Mouse (Mus musculus) limb, embryonic 13.5 days (tissue): ENCODE measurements around the gene Polrmt. TPM values are rescaled to one million over a fixed set of nuclear protein-coding genes. Genes with fewer than 3 reads are reported as not detected.
"Not testable (repeated sequence)": the region's sequence is repeated elsewhere in the genome, so short reads cannot be mapped to it uniquely, and the experiment has no call there.

Source experiments
- ATAC-seq: fragments of 200-750 bp; cut with Nextera tagmentation; 2 replicates; pipeline ENCODE4 v1.8.0; 2017; ENCODE audit warnings: low read depth, moderate number of reproducible peaks, moderate TSS enrichment; ENCODE audit not compliant: low FRiP score
- H3K27ac ChIP-seq: fragments of 300-500 bp; sonication (generic); 2 replicates; pipeline ENCODE4 v1.5.1; 2015; ENCODE audit warnings: inconsistent platforms, mild to moderate bottlenecking, moderate library complexity
- H3K27me3 ChIP-seq: fragments of 300-500 bp; sonication (generic); 2 replicates; pipeline ENCODE4 v1.6.1; 2015; ENCODE audit warnings: mild to moderate bottlenecking, inconsistent platforms
- H3K36me3 ChIP-seq: fragments of 300-500 bp; sonication (generic); 2 replicates; pipeline ENCODE4 v1.6.1; 2015; ENCODE audit warnings: inconsistent platforms, mild to moderate bottlenecking, moderate library complexity
- H3K4me1 ChIP-seq: fragments of 300-500 bp; sonication (generic); 2 replicates; pipeline ENCODE4 v1.6.1; 2015; ENCODE audit warnings: inconsistent platforms
- H3K4me2 ChIP-seq: fragments of 300-500 bp; sonication (generic); replicated peaks from 2 replicates; pipeline ENCODE4 v1.6.1; 2015; ENCODE audit warnings: inconsistent platforms, mild to moderate bottlenecking, moderate library complexity
- H3K4me3 ChIP-seq: fragments of 300-500 bp; sonication (generic); 2 replicates; pipeline ENCODE4 v1.5.1; 2015; ENCODE audit warnings: moderate library complexity, mild to moderate bottlenecking, inconsistent platforms
- H3K9ac ChIP-seq: fragments of 300-500 bp; sonication (generic); 2 replicates; pipeline ENCODE4 v1.6.1; 2015; ENCODE audit warnings: mild to moderate bottlenecking, inconsistent platforms
- H3K9me3 ChIP-seq: fragments of 300-500 bp; sonication (generic); 2 replicates; pipeline ENCODE4 v1.6.1; 2016; ENCODE audit warnings: inconsistent platforms
- WGBS: fragments of 180-500 bp; shearing (Covaris S2); methylation state at CpG from one replicate; pipeline ENCODE4 v1.1.7; 2015; 5-methylcytosine and 5-hydroxymethylcytosine counted together
- polyA plus RNA-seq: library from polyadenylated mRNA; unstranded; fragments of >200 nt; fragmentation: Nextera tagmentation; extraction: Ambion mirVana; gene quantifications from 2 replicates; pipeline ENCODE4 v1.2.1, GENCODE M21; 2015

The Polrmt gene
- polyA plus RNA-seq, 1 experiment from 2014 or later, result 49.4 TPM

DNA sequence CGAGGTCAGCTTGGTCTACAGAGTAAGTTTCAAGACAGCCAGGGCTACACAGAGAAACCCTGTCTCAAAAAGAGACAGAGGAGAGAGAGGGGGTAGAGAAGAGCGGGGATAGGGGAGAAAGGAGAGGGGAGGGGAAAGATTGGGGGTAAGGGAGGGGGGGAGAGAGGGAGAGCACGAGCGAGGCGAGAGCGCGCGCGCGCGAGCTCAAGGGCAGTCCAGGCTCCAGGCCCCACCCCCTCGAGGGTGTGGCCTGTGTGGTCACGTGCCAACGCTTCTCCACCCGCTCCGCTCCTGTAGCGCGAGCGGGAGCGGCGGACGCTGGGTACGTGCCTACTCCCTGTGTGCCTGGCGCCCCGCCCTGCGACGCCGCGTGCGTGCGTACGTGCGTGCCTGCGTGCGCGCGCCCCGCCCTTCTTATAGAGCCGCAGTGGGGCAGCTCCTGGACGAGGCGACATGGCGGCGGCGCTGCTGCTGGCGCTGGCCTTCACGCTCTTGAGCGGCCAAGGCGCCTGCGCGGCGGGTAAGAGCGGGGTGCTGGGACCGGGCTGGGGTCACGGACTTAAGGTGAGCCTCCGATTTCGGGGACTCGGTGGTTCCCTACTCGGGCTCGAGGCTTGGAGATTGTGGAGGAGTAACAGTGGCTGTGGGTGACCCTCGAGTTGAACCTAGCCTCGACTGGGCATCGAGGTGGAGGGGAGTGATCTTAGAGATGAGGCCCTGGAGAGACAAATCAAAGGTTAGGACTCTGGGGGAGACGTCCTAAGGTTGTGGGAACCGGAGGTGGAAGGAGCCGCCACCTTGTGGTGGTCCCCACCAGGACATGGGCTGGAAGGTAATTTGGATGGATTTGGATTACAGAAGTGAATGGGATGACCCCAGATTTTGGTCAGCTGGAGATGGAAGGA lies 42.1 kb downstream of the Polrmt start, which contains the start of gene Bsg:
Gene Bsg, plus strand, starts transcription at position 427 of the 905 bp plus-strand sequence.
- Histone ChIP-seq H3K4me2 (peak within 1 kb of the TSS; percentile 98), H3K36me3 (peaks cover 31% of the 10 kb centered on the region), H3K4me3 (peak within 1 kb of the TSS; percentile 78), H3K27ac (peak within 1 kb of the TSS; percentile 79), H3K9me3 (no peaks in the 10 kb centered on the region), H3K9ac (peak within 1 kb of the TSS; percentile 90), H3K27me3 (no peaks in the 10 kb centered on the region), H3K4me1 (peaks cover 43% of the 10 kb centered on the region)
- under 1% methylated on average over 62 of the region's 65 CpGs for WGBS
- peak; percentile 95 for ATAC-seq

DNA sequence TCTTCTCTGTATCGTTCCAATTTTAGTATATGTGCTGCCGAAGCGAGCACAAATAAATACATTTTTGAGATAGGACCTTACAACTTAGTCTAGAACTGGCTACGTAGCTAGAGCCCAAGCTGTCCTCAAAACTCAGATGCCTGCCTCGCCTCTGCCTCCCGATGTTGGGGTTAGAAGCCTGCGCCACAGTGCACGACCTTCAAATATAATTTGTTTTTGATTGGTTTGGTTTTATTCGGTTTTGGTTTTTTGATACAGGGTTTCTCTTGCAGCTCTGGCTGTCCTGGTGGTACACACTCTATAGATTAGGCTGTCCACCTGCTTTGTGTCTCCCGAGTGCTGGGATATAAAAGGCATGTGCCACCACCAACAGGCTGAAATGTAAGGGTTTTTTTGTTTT lies 42.8 kb downstream of the Polrmt start:
- ATAC-seq, result no peak
- Histone ChIP-seq H3K9ac (peak overlapping the region; percentile 27; the same call in 1 of the 2 replicates), H3K4me1 (peaks cover 43% of the 10 kb centered on the region), H3K4me2 (peak overlapping the region; percentile 98), H3K4me3 (peak overlapping the region; percentile 78), H3K36me3 (peaks cover 23% of the 10 kb centered on the region), H3K9me3 (no peaks in the 10 kb centered on the region), H3K27me3 (no peaks in the 10 kb centered on the region), H3K27ac (no peak overlapping the region)
- 83% methylated on average over 10 of the region's 10 CpGs for WGBS

DNA sequence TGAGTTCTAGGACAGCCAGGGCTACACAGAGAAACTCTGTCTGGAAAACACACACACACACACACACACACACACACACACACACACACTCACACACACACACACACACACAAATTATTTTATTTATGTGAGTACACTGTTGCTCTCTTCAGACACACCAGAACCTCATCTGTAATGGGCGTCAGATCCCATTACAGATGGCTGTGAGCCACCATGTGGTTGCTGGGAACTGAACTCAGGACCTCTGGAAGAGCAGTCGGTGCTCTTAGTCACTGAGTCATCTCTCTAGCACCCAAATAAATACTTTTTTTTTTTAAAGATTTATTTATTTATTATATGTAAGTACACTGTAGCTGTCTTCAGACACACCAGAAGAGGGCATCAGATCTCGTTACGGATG lies 43.4 kb downstream of the Polrmt start:
- not testable (repeated sequence) for H3K27me3 ChIP-seq, ATAC-seq, H3K4me2 ChIP-seq, H3K27ac ChIP-seq, H3K9ac ChIP-seq, H3K4me3 ChIP-seq, H3K9me3 ChIP-seq
- H3K4me1 ChIP-seq, result peaks cover 44% of the 10 kb centered on the region
- peaks cover 21% of the 10 kb centered on the region for H3K36me3 ChIP-seq
- 80% methylated on average over 4 of the region's 4 CpGs for WGBS

DNA sequence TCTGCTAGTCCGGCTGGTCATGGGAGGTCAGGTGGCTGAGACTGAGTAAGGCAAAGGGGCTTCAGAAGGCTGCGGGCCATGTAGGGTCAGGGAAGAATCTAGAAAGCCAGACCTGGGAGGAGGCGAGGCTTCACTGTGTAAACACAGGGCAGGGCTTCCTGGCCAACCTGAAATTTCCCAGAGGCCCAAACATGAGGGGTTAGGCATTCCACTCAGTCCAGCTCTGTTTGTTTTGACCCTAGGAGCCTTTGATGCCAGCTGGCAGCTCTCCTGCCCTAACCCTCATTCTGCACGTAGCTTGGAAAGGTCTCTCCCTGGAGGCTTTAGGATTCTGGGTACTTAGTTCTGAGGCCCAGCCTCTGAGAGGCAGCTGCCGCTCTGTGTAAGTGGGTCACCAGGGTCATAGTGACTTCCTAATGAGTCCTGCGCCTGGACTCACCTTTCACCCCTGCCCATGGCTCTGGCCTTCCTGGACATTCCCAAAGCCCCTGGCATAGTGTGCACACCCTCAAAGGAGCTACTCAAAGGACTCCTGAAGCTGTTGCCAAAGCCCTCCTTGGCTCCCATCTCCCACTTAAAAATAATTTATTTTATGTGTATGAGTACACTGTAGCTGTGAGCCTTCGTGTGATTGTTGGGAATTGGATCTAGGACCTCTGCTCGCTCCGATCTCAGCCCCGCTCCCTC lies 44.8 kb downstream of the Polrmt start:
- H3K36me3 ChIP-seq, result peaks cover 7% of the 10 kb centered on the region
- H3K27me3 ChIP-seq, result no peaks in the 10 kb centered on the region
- H3K4me2 ChIP-seq, result no peak overlapping the region
- no peak overlapping the region for H3K4me3 ChIP-seq
- 50% methylated on average over 10 of the region's 10 CpGs for WGBS
- H3K9me3 ChIP-seq, result no peaks in the 10 kb centered on the region
- ATAC-seq, result no peak
- 0 out of 2 replicates have a peak overlapping the region, but pooled peaks have one; percentile 25 for H3K9ac ChIP-seq
- peaks cover 43% of the 10 kb centered on the region for H3K4me1 ChIP-seq
- peak overlapping the region; percentile 33; the same call in 1 of the 2 replicates for H3K27ac ChIP-seq

DNA sequence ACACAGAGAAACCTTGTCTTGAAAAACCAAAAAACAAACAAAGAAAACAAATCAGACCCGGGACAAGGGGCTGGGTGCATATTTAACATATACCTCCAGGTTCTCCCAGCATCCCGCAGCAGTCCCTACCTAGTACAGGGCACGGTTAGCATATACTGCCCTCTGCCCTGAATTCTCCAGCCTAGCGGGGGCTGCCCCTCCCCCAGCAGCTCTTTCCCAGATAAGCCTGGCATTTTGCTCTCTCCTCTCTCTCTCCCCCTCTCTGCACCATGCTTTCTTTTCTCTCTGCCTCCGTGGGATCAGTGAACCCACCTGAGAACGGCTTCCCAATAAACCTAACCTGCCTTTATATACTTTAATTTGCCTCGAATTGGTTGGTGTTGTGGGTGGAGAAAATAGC lies 45.7 kb downstream of the Polrmt start:
- Histone ChIP-seq H3K27ac (peak overlapping the region; percentile 28; the same call in 1 of the 2 replicates), H3K9me3 (no peaks in the 10 kb centered on the region)
- 38% methylated on average over 7 of the region's 7 CpGs for whole genome bisulfite sequencing

DNA sequence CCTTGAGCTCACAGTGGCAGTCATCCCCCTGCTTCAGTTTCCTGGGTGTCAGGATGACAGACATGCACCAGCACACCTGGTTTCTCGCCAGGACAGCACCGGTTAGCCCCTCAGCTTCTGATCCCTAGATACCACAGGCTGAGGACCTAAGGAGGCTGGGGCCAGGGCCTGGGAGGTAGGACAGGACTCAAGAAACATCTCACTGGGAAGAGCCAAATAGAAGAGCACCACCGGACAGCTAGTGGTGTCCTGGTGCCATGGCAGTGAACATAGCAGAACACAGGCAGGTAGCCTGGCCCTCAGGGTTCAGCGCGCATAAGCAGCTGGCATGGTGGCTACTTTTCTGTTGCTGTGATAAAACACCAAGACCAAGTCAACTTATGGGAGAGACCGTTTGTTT lies 47.9 kb downstream of the Polrmt start:
- no peaks in the 10 kb centered on the region for H3K36me3 ChIP-seq
- H3K4me2 ChIP-seq, result no peak overlapping the region
- peaks cover 51% of the 10 kb centered on the region for H3K4me1 ChIP-seq
- no peak overlapping the region for H3K27ac ChIP-seq
- 88% methylated on average over 6 of the region's 6 CpGs for WGBS
- no peaks in the 10 kb centered on the region for H3K9me3 ChIP-seq
- no peak for ATAC-seq
- H3K4me3 ChIP-seq, result no peak overlapping the region
- H3K9ac ChIP-seq, result no peak overlapping the region
- no peaks in the 10 kb centered on the region for H3K27me3 ChIP-seq

More for the DNA sequence above, 45.7 kb downstream of the Polrmt start:
- Histone ChIP-seq H3K36me3 (no peaks in the 10 kb centered on the region), H3K4me3 (no peak overlapping the region), H3K4me2 (no peak overlapping the region), H3K4me1 (peaks cover 43% of the 10 kb centered on the region), H3K9ac (peak overlapping the region; percentile 25; the same call in 1 of the 2 replicates), H3K27me3 (no peaks in the 10 kb centered on the region)
- no peak for ATAC-seq

DNA sequence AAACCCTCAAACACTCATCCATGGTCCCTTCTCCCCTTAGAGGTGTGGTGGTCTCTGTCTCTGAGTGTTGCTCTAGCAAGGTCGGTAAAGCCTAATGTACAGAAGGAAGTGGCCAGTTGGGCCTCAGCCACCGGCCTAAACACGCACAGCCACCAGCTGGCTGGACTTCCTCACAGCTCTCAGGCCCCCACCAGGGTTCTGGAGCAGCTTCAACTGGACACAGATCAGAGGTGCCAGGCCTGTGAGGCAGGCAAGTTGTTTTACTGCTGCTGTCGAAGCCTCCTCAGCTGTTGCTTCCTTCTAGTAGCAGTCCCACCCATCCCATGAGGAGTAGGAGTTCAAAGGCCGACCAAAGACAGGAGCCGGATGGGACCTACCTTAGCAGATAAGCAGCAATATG lies 48.5 kb downstream of the Polrmt start:
- Histone ChIP-seq H3K9ac (no peak overlapping the region), H3K27me3 (no peaks in the 10 kb centered on the region), H3K27ac (no peak overlapping the region), H3K9me3 (no peaks in the 10 kb centered on the region), H3K4me3 (no peak overlapping the region), H3K4me1 (peaks cover 51% of the 10 kb centered on the region), H3K36me3 (no peaks in the 10 kb centered on the region), H3K4me2 (no peak overlapping the region)
- no peak for ATAC-seq
- 71% methylated on average over 6 of the region's 6 CpGs for WGBS

DNA sequence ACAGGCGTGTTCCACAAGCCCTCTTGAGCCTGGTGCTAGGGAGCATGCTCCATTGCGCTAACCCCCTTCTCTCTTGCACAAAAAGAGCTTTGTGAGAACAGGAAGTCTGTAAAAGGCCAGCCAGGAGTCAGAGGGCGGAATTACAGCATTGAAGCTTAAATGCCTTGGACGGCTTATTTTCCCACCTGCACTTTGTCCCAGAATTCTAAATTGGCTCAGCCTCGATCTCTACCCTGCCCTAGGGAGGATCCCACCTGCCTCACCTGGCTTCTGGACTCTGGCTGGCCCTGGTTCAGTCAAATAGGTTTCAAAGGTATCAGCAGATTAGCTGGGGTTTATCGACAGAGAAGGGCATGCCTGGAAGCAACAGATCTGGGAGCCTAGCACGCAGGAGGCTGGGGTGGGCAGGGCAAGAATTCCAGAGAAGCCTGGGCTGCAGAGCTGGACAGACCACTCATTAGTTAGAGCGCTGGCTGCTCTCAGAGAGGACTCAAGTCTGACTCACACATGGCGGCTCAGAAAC lies 50.2 kb downstream of the Polrmt start:
- ATAC-seq, result peak; percentile 66
- 35% methylated on average over 9 of the region's 9 CpGs for WGBS
- Histone ChIP-seq H3K27ac (peak overlapping the region; percentile 81), H3K36me3 (no peaks in the 10 kb centered on the region), H3K9me3 (no peaks in the 10 kb centered on the region), H3K4me2 (peak overlapping the region; percentile 39), H3K4me3 (0 out of 2 replicates have a peak overlapping the region, but pooled peaks have one; percentile 8), H3K4me1 (peaks cover 44% of the 10 kb centered on the region), H3K27me3 (no peaks in the 10 kb centered on the region), H3K9ac (peak overlapping the region; percentile 52)

DNA sequence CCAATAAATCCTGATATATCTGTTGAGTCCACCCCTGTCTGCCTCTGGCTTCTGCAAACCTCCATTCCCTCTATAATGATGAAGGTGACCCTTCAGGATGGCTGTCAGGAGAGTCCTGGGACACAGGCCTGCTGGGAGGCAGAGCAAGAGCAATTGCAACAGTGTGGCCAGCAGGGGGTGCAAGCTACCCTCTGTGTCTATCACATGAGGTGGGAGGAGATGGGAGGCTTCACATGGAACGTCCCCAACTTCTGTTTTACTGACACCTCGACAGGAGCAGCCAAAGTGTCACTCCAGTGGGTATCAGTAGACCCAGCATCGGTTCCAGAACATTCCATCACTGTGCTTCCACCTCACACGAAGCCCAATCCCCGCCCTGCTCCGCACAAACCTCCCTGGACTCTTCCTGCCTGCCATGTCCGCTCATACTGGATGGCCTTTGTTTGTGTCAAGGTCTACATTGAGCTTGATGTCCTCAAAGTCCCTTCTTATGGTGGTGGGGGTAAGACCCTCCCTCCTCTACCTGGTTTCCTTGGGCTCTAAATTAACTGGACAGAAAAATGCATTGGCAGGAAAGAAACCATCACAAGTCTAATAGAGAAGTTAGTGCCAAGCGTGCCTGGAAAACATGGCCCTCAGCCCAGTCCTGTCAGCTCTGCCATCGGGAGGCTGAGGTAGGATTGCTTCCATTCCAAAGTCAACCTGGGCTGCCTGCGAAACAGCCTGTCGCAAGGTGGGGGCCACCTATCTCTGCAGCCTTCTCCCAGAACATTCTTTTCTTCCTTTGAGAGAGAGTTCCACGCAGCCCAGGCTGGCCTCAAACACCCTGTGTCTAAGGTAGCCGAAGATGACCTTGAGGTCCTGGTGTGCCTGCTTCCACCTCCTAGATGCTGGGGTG lies 50.9 kb downstream of the Polrmt start:
- Histone ChIP-seq H3K4me2 (peak overlapping the region; percentile 39), H3K9ac (peak overlapping the region; percentile 52; the same call in 1 of the 2 replicates), H3K4me1 (peaks cover 38% of the 10 kb centered on the region), H3K27ac (peak overlapping the region; percentile 81), H3K36me3 (no peaks in the 10 kb centered on the region), H3K9me3 (no peaks in the 10 kb centered on the region), H3K4me3 (no peak overlapping the region), H3K27me3 (no peaks in the 10 kb centered on the region)
- 57% methylated on average over 13 of the region's 13 CpGs for WGBS
- ATAC-seq, result 0 out of 2 replicates have a peak, but pooled peaks have one; percentile 20

DNA sequence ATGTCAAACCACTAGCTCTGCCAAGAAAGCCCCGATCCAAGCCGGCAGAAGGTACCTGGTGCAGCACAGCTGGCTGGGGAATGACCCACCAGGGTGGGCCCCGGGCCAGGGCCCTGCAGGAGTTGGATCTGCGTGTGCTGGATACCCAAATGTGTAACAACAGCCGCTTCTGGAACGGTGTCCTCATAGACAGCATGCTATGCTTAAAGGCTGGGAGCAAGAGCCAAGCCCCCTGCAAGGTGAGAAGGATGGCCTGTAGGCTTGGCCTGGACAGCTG lies 52.1 kb downstream of the Polrmt start:
- H3K9ac ChIP-seq, result peak overlapping the region; percentile 48
- H3K4me2 ChIP-seq, result no peak overlapping the region
- H3K36me3 ChIP-seq, result peaks cover 2% of the 10 kb centered on the region
- peak overlapping the region; percentile 81 for H3K27ac ChIP-seq
- ATAC-seq, result no peak
- H3K4me1 ChIP-seq, result peaks cover 38% of the 10 kb centered on the region
- no peak overlapping the region for H3K4me3 ChIP-seq
- 68% methylated on average over 6 of the region's 6 CpGs for WGBS
- H3K27me3 ChIP-seq, result no peaks in the 10 kb centered on the region
- H3K9me3 ChIP-seq, result no peaks in the 10 kb centered on the region

DNA sequence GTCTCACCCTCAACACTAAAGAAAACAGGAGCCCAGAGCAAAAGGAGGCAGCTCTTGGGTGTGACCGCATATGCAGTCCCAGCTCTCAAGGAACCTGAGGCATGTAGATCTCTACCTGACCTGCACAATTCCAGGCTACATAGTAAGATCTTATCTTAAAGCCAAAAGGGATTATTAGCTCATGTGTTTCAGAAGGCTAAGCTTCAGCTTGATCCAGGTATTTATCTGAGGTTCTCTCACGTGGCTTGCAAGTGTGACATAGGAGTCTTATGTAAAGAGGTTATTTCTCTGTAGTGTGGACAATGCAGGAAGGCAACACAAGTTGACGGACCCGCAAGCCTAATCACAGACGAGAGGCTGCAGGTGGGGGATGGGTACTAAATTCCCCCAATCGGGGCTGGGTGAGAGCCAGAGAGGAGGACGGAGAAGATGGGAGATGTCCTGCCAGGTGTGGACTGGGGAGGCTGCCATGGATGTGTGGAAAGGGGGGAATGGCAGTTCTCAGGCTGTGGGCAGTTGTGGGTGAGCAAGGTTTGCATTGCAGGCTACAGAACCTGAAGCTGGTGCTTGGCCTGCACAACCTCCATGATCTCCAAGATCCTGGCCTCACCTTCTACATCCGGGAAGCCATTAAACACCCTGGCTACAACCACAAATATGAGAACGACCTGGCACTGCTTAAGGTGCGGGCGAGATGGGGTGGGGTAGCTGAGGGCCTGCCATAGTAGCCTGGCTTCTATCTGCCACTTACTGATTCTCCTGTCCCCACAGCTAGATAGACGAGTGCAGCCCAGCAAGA lies 52.6 kb downstream of the Polrmt start:
- Histone ChIP-seq H3K27me3 (no peaks in the 10 kb centered on the region), H3K4me2 (no peak overlapping the region), H3K36me3 (peaks cover 7% of the 10 kb centered on the region), H3K27ac (peak overlapping the region; percentile 81), H3K9me3 (no peaks in the 10 kb centered on the region), H3K4me3 (no peak overlapping the region), H3K9ac (peak overlapping the region; percentile 48), H3K4me1 (peaks cover 38% of the 10 kb centered on the region)
- 75% methylated on average over 12 of the region's 12 CpGs for WGBS
- no peak for ATAC-seq
